Mouse (Mus musculus) stomach, embryonic 14.5 days (tissue): Measurements from ENCODE around the gene Pxn. TPM values are rescaled to one million over a fixed set of nuclear protein-coding genes. Genes with fewer than 3 reads are reported as not detected.
"Not testable (repeated sequence)": the region's sequence is repeated elsewhere in the genome, so short reads cannot be mapped to it uniquely, and the experiment has no call there.

Experiments
- ATAC-seq: fragments of 200-750 bp; cut with Nextera tagmentation; 2 replicates; pipeline ENCODE4 v1.8.0; 2017; ENCODE audit warnings: low read depth, moderate TSS enrichment; ENCODE audit not compliant: insufficient number of reproducible peaks, insufficient read depth, low FRiP score
- H3K27ac ChIP-seq: fragments of 300-500 bp; sonication (generic); 2 replicates; pipeline ENCODE4 v1.5.1; 2014; ENCODE audit warnings: mild to moderate bottlenecking, low read length, moderate library complexity, mixed read lengths
- H3K27me3 ChIP-seq: fragments of 300-500 bp; sonication (generic); 2 replicates; pipeline ENCODE4 v1.6.1; 2014; ENCODE audit warnings: low read length, control low read depth, mixed read lengths; ENCODE audit not compliant: control insufficient read depth, insufficient read depth
- H3K36me3 ChIP-seq: fragments of 300-500 bp; sonication (generic); 2 replicates; pipeline ENCODE4 v1.6.1; 2014; ENCODE audit warnings: mild to moderate bottlenecking, control low read depth, low read length, moderate library complexity, mixed read lengths; ENCODE audit not compliant: control insufficient read depth, insufficient read depth
- H3K4me1 ChIP-seq: fragments of 300-500 bp; sonication (generic); 2 replicates; pipeline ENCODE4 v1.6.1; 2014; ENCODE audit warnings: low read length, control low read depth, mixed read lengths; ENCODE audit not compliant: control insufficient read depth, insufficient read depth
- H3K4me2 ChIP-seq: fragments of 300-500 bp; sonication (generic); replicated peaks from 2 replicates; pipeline ENCODE4 v1.6.1; 2014; ENCODE audit warnings: low read depth, low read length, control low read depth
- H3K4me3 ChIP-seq: fragments of 300-500 bp; sonication (generic); 2 replicates; pipeline ENCODE4 v1.5.1; 2014; ENCODE audit warnings: low read depth, low read length, control low read depth
- H3K9ac ChIP-seq: fragments of 300-500 bp; sonication (generic); replicated peaks from 2 replicates; pipeline ENCODE4 v1.6.1; 2014; ENCODE audit warnings: low read depth, mild to moderate bottlenecking, control low read depth, low read length, moderate library complexity, mixed read lengths
- H3K9me3 ChIP-seq: fragments of 300-500 bp; sonication (generic); 2 replicates; pipeline ENCODE4 v1.6.1; 2016; ENCODE audit warnings: low read depth, low read length, control low read depth; ENCODE audit not compliant: control insufficient read depth
- WGBS: fragments of 180-500 bp; shearing (Covaris S2); extraction: QIAGEN DNeasy Blood & Tissue Kit; methylation state at CpG from one replicate; pipeline ENCODE4 v1.1.7; 2014; 5-methylcytosine and 5-hydroxymethylcytosine counted together
- polyA plus RNA-seq: library from polyadenylated mRNA; unstranded; fragments of >200 nt; fragmentation: Nextera tagmentation; extraction: Ambion mirVana; gene quantifications from 2 replicates; pipeline ENCODE4 v1.2.1, GENCODE M21; 2014

The Pxn gene
- polyA plus RNA-seq, 1 experiment from 2014 or later, result 15.9 TPM

DNA sequence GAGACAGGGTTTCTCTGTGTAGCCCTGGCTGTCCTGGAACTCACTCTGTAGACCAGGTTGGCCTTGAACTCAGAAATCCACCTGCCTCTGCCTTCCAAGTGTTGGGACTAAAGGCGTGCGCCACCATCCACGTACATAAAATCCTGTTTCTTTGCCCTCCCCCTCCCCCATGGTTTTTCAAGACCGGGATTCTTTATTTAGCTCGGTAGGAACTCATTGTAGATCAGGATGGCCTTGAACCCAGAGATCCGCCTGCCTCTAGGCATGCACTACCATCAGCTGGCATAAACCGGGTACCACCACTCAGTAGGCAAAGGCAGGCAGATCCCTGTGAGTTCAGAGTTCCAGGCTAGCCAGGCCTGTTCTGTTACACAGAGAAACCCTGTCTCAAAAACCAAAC lies 10.4 kb downstream of the Pxn start:
- Histone ChIP-seq H3K9me3 (no peaks in the 10 kb centered on the region), H3K36me3 (no peaks in the 10 kb centered on the region), H3K4me1 (peaks cover 21% of the 10 kb centered on the region), H3K4me3 (no peak overlapping the region), H3K4me2 (no peak overlapping the region), H3K9ac (no peak overlapping the region), H3K27ac (peak overlapping the region; percentile 48; the same call in 1 of the 2 replicates), H3K27me3 (no peaks in the 10 kb centered on the region)
- WGBS, result 91% methylated on average over 7 of the region's 7 CpGs
- ATAC-seq, result no peak

DNA sequence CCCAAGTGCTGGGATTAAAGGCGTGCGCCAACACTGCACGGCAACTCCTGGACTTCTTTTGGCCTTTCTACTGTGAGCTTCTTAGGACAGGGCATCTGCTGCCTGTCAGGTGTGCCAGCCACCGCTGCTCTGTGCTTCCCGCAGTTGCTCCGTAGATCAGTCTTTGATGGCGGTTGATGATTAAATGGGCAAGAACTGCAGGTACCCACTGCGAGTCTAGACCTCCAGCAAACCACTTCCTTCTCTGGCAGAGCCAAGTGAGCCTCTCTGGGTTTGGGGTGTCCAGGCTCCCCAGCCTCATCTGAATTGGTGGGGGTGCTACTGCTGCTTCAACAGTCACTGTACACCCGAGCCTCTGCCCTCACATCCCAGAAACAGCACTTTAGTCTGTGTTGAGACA lies 11.0 kb downstream of the Pxn start:
- Histone ChIP-seq H3K9me3 (no peaks in the 10 kb centered on the region), H3K36me3 (no peaks in the 10 kb centered on the region), H3K27me3 (no peaks in the 10 kb centered on the region), H3K4me3 (no peak overlapping the region), H3K9ac (no peak overlapping the region), H3K4me1 (peaks cover 27% of the 10 kb centered on the region), H3K27ac (no peak overlapping the region), H3K4me2 (no peak overlapping the region)
- ATAC-seq, result no peak
- 89% methylated on average over 9 of the region's 9 CpGs for WGBS

DNA sequence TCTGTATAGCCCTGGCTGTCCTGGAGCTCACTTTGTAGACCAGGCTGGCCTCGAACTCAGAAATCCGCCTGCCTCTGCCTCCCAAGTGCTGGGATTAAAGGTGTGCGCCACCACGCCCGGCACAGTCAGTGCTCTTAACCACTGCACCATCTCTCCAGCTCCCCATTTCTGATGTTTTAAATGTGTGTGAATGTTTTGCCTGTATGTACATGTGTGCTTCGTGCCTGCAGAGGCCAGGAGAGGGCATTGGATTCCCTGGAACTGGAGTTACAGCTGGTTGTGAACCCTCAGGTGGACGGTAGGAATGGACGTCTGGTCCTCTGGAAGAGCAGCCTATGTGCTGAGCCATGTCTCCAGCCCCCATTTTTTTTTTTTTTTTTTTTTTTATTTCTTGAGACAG lies 11.7 kb downstream of the Pxn start:
- H3K4me2 ChIP-seq, H3K4me3 ChIP-seq, H3K36me3 ChIP-seq, ATAC-seq, H3K27me3 ChIP-seq, H3K9me3 ChIP-seq, H3K9ac ChIP-seq, H3K27ac ChIP-seq: not testable (repeated sequence)
- 97% methylated on average over 7 of the region's 8 CpGs for WGBS
- H3K4me1 ChIP-seq, result peaks cover 33% of the 10 kb centered on the region

DNA sequence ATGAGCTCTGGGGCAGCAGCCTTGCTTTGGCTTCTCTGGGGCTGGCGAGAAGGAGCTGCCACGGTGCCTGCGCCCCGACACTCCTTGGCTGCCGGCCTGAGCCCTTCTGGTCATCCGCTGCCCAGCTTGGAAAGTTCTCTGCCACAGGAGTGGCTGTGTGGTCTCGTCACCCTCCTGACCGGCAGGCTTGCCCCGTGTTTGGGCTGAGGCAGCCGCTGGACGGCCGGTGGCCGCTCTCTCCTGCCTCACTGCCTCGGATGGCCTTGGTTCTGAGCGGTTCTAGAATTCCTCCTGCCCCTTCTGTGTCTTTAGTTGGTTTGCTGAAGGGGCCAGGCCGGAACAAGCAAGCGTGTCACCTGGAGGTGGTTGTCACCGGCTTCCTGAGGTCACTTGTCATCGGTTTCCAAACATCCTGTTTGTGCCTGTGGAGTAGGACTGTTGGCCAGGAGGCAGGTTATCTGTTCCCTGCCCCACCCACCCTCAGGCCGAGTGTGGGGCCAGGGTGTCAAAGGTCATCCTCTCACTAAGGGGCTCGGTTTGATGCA lies 13.9 kb downstream of the Pxn start:
- no peaks in the 10 kb centered on the region for H3K27me3 ChIP-seq
- H3K36me3 ChIP-seq, result no peaks in the 10 kb centered on the region
- WGBS, result 54% methylated on average over 21 of the region's 21 CpGs
- no peak overlapping the region; the same call in 1 of the 2 replicates for H3K4me2 ChIP-seq
- no peaks in the 10 kb centered on the region for H3K9me3 ChIP-seq
- peak overlapping the region; percentile 61; the same call in 1 of the 2 replicates for H3K27ac ChIP-seq
- H3K4me3 ChIP-seq, result no peak overlapping the region
- no peak for ATAC-seq
- H3K4me1 ChIP-seq, result peaks cover 34% of the 10 kb centered on the region
- no peak overlapping the region for H3K9ac ChIP-seq

DNA sequence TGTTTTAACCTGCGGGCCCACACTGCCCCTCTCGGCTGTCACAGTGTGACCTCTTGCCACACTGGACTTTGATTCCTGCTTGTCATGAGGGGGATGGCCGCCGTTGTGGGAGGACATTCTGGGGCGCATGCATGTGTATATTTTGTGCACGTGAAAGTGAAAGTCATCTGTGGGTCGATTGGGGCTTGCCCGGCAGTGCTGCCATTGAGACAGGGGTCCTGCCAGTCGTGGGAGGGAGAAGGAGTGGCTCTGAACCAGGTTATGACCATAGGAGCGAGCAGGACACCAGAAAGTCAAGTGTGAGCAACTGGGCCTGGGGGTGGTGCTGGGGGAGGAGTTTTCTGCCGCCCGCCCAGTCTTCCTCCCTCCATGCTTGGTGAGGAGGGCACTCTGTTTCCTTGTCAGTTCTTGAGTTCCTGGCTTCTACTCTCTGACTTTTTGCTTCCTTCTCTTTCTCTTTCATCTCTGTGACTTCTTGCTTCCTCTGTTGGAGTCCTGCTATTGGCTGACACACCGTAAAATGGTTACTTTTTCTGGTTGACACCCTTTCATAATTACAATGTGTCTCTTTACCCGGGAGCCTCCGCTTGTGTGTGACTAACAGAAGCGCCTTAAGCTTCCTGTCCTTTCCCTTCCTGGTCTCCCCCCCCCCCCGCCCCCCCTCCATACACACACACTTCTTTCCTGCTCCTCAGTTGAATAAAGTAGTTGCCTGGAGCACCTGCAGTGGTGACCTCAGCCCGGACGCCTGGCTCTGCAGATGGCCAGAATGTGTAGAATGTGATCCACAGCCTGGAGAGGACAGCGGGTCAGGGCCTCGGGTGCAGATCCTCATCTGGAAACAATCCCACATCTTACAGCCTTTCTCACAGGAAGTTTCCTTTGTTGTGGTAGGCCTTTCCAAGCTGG lies 15.3 kb downstream of the Pxn start:
- no peaks in the 10 kb centered on the region for H3K36me3 ChIP-seq
- H3K9me3 ChIP-seq, result no peaks in the 10 kb centered on the region
- H3K4me2 ChIP-seq, result no peak overlapping the region
- H3K4me3 ChIP-seq, result no peak overlapping the region
- no peak overlapping the region for H3K9ac ChIP-seq
- H3K27me3 ChIP-seq, result no peaks in the 10 kb centered on the region
- 55% methylated on average over 21 of the region's 21 CpGs for WGBS
- ATAC-seq, result no peak
- H3K27ac ChIP-seq, result peak overlapping the region; percentile 77
- H3K4me1 ChIP-seq, result peaks cover 36% of the 10 kb centered on the region

DNA sequence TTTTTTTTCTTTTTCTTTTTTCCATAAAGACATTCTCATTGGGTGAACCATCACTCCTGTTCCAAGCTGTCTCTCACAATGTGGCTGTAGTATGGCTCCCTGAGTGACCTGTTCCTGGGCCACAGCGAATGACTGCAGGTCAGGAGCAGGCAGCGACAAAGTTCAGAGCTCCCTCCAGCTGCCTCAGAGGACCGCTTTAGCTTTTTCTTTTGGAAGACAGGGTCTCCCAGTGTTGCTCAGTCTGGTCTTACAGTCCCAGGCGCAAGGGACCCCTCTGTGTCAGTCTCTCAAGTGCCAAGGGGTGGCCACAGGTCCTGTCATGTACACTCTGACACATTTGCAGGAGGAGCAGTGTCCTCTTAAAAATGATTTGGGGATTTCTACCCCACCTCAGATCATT lies 16.1 kb downstream of the Pxn start:
- H3K9me3 ChIP-seq, result no peaks in the 10 kb centered on the region
- H3K36me3 ChIP-seq, result no peaks in the 10 kb centered on the region
- peaks cover 36% of the 10 kb centered on the region for H3K4me1 ChIP-seq
- WGBS, result 76% methylated on average over 4 of the region's 4 CpGs
- peak overlapping the region; percentile 55; the same call in 1 of the 2 replicates for H3K27ac ChIP-seq
- H3K9ac ChIP-seq, result no peak overlapping the region
- no peak overlapping the region for H3K4me3 ChIP-seq
- no peak overlapping the region for H3K4me2 ChIP-seq
- no peak for ATAC-seq
- H3K27me3 ChIP-seq, result no peaks in the 10 kb centered on the region

DNA sequence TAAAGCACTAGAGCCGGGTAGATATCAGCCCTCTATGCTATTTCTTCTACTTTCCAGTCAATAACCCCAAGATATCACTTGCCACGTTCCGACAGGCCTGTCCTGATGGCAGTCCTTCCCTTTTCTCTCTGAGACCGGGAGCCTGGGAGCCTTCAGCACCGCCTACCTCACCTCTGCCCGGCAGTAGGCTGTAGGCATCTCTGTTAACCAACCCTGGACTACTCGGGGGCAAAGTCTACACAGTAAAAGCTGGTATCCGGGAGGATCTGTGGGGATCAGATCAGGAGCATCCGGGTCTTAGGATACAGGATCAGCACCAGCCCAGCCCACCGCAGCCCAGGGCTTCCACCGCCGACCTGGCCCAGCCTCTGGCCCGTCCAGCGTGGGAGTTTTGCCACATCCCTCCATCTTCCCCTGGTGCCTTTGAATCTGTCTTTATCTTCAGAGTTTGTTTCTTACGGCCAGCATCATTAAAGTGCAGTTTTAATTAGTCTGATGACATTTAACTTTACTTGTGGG lies 16.6 kb downstream of the Pxn start:
- Histone ChIP-seq H3K27ac (peak overlapping the region; percentile 55; the same call in 1 of the 2 replicates), H3K9me3 (no peaks in the 10 kb centered on the region), H3K27me3 (no peaks in the 10 kb centered on the region), H3K36me3 (no peaks in the 10 kb centered on the region), H3K4me1 (peaks cover 39% of the 10 kb centered on the region), H3K4me3 (no peak overlapping the region), H3K9ac (no peak overlapping the region), H3K4me2 (no peak overlapping the region)
- no peak for ATAC-seq
- WGBS, result 73% methylated on average over 15 of the region's 15 CpGs

DNA sequence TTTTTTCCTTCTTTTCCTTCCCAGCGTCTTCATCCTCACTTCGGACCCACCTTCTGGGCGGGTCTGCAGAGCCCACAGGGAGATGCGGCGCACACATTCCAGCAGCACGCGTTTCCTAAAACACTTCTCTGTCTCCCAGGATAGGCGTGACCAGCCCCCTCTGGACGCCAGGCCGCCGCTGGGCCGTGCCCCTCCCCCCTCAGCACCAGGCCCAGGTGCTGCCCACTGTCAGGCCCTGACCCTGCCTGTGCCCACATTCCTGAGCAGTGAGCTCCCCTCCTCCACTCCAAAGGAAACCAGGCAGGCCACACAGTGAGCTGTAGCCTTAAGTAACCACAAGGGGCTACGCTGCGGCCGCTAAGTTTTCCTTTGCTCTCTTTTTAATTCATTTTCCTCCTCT lies 17.5 kb downstream of the Pxn start:
- Histone ChIP-seq H3K4me2 (peak overlapping the region; percentile 36), H3K4me3 (no peak overlapping the region), H3K9ac (no peak overlapping the region), H3K27me3 (no peaks in the 10 kb centered on the region), H3K4me1 (peaks cover 42% of the 10 kb centered on the region), H3K9me3 (no peaks in the 10 kb centered on the region), H3K27ac (peak overlapping the region; percentile 28; the same call in 1 of the 2 replicates), H3K36me3 (no peaks in the 10 kb centered on the region)
- WGBS, result 7% methylated on average over 15 of the region's 15 CpGs
- ATAC-seq, result no peak
